Mouse (Mus musculus) C2C12 (cell line): Measurements from ENCODE around the gene 1700086D15Rik. TPM values are rescaled to one million over a fixed set of nuclear protein-coding genes. Genes with fewer than 3 reads are reported as not detected.

Experiments used
- H3K27me3 ChIP-seq: one replicate; pipeline ENCODE4 v1.6.1; 2011; ENCODE audit not compliant: control insufficient read depth, insufficient read depth, insufficient read length
- H3K36me3 ChIP-seq: one replicate; pipeline ENCODE4 v1.6.1; 2011; ENCODE audit not compliant: control insufficient read depth, insufficient read depth
- H3K4me3 ChIP-seq: one replicate; pipeline ENCODE4 v1.5.1; 2011; ENCODE audit warnings: mild to moderate bottlenecking, control low read depth; ENCODE audit not compliant: poor library complexity, insufficient read depth, severe bottlenecking
- H3K79me2 ChIP-seq: one replicate; pipeline ENCODE4 v1.6.1; 2011; ENCODE audit not compliant: control insufficient read depth, insufficient read depth
- H3K79me3 ChIP-seq: one replicate; pipeline ENCODE4 v1.6.1; 2011; ENCODE audit warnings: low read depth, control low read depth
- H3ac ChIP-seq: one replicate; pipeline ENCODE3; 2011; ENCODE audit warnings: low read depth; ENCODE audit not compliant: control insufficient read depth, insufficient read length
- CEBPB ChIP-seq: IDR thresholded peaks from one replicate; pipeline ENCODE4 v1.6.1; 2011; ENCODE audit warnings: low read depth, mild to moderate bottlenecking, control low read depth, moderate library complexity
- CTCF ChIP-seq: IDR thresholded peaks from one replicate; pipeline ENCODE4 v1.5.1; 2011; ENCODE audit not compliant: control insufficient read depth, insufficient read depth, insufficient read length
- FOSL1 ChIP-seq: IDR thresholded peaks from one replicate; pipeline ENCODE4 v1.8.0; 2011; ENCODE audit warnings: mild to moderate bottlenecking, low read length; ENCODE audit not compliant: poor library complexity, insufficient read depth, severe bottlenecking
- MAX ChIP-seq: IDR thresholded peaks from one replicate; pipeline ENCODE4 v1.6.1; 2011; ENCODE audit warnings: mild to moderate bottlenecking, control low read depth
- MYOD1 ChIP-seq: IDR thresholded peaks from one replicate; pipeline ENCODE4 v1.6.1; 2011; ENCODE audit warnings: low read depth; ENCODE audit not compliant: control insufficient read depth, insufficient read length
- MYOG ChIP-seq: IDR thresholded peaks from one replicate; pipeline ENCODE4 v1.6.1; 2011; ENCODE audit not compliant: control insufficient read depth, insufficient read length; ENCODE audit errors: extremely low read depth
- USF1 ChIP-seq: IDR thresholded peaks from one replicate; pipeline ENCODE4 v1.6.1; 2011; ENCODE audit warnings: low read depth, mild to moderate bottlenecking, control low read depth, moderate library complexity
- polyA plus RNA-seq: library from polyadenylated mRNA; unstranded; fragments of >200 nt; fragmentation: generic; extraction: Trizol; gene quantifications from one replicate; pipeline ENCODE4 v1.2.1, GENCODE M21; 2012; ENCODE audit warnings: missing spikeins

1700086D15Rik gene
- polyA plus RNA-seq, 1 experiment = not detected

GRCm38 (mm10) chr11:65129110-65129509, 30.6 kb downstream of the 1700086D15Rik start:
- H3K79me2 ChIP-seq = no peaks in the 10 kb centered on the region
- no peaks in the 10 kb centered on the region for H3K36me3 ChIP-seq
- H3K27me3 ChIP-seq = no peaks in the 10 kb centered on the region
- TF ChIP-seq MYOD1 (no peak), USF1 (no peak)
- H3ac ChIP-seq = no peak overlapping the region
- H3K79me3 ChIP-seq = no peaks in the 10 kb centered on the region
- H3K4me3 ChIP-seq = no peak overlapping the region

GRCm38 (mm10) chr11:65128666-65129065, 31.0 kb downstream of the 1700086D15Rik start:
- no peak overlapping the region for H3ac ChIP-seq
- TF ChIP-seq USF1 (peak; percentile 65), MAX (no peak), FOSL1 (peak; percentile 96)
- H3K4me3 ChIP-seq = no peak overlapping the region
- no peaks in the 10 kb centered on the region for H3K36me3 ChIP-seq
- no peaks in the 10 kb centered on the region for H3K79me3 ChIP-seq
- H3K27me3 ChIP-seq = no peaks in the 10 kb centered on the region
- H3K79me2 ChIP-seq = no peaks in the 10 kb centered on the region

- Histone ChIP-seq H3K36me3 (no peaks in the 10 kb centered on the region), H3K79me3 (no peaks in the 10 kb centered on the region), H3ac (no peak overlapping the region), H3K79me2 (no peaks in the 10 kb centered on the region), H3K4me3 (no peak overlapping the region), H3K27me3 (no peaks in the 10 kb centered on the region)
- no peak for TF ChIP-seq FOSL1
- TF ChIP-seq MAX = no peak
- no peak for TF ChIP-seq USF1
- TF ChIP-seq CTCF = no peak
- no peak for TF ChIP-seq MYOG
- TF ChIP-seq MYOD1 = no peak
- TF ChIP-seq CEBPB = no peak
Measured at GRCm38 (mm10) chr11:65126566-65126965, 33.1 kb downstream of the 1700086D15Rik start.

GRCm38 (mm10) chr11:65124913-65125418, 34.7 kb downstream of the 1700086D15Rik start:
- no peaks in the 10 kb centered on the region for H3K79me2 ChIP-seq
- H3K4me3 ChIP-seq = no peak overlapping the region
- no peaks in the 10 kb centered on the region for H3K36me3 ChIP-seq
- TF ChIP-seq CEBPB (no peak), MYOD1 (no peak), CTCF (no peak), FOSL1 (no peak), USF1 (no peak), MAX (no peak), MYOG (no peak)
- no peaks in the 10 kb centered on the region for H3K27me3 ChIP-seq
- no peaks in the 10 kb centered on the region for H3K79me3 ChIP-seq
- H3ac ChIP-seq = no peak overlapping the region

- Histone ChIP-seq H3K4me3 (no peak overlapping the region), H3K27me3 (no peaks in the 10 kb centered on the region), H3ac (no peak overlapping the region), H3K79me3 (no peaks in the 10 kb centered on the region), H3K79me2 (no peaks in the 10 kb centered on the region), H3K36me3 (no peaks in the 10 kb centered on the region)
- no peak for TF ChIP-seq MAX
- no peak for TF ChIP-seq CEBPB
- peak; percentile 93 for TF ChIP-seq MYOD1
Measured at GRCm38 (mm10) chr11:65120276-65120675, 39.4 kb downstream of the 1700086D15Rik start.

- Histone ChIP-seq H3K4me3 (no peak overlapping the region), H3K79me2 (no peaks in the 10 kb centered on the region), H3ac (no peak overlapping the region), H3K27me3 (no peaks in the 10 kb centered on the region), H3K79me3 (no peaks in the 10 kb centered on the region), H3K36me3 (no peaks in the 10 kb centered on the region)
- TF ChIP-seq MAX (no peak), MYOD1 (no peak), USF1 (no peak), FOSL1 (no peak), MYOG (no peak), CTCF (no peak), CEBPB (no peak)
Measured at GRCm38 (mm10) chr11:65115811-65116210, 43.9 kb downstream of the 1700086D15Rik start.
